22 mouse cellular contexts compared by ENCODE assay signal in the genomic region with DNA sequence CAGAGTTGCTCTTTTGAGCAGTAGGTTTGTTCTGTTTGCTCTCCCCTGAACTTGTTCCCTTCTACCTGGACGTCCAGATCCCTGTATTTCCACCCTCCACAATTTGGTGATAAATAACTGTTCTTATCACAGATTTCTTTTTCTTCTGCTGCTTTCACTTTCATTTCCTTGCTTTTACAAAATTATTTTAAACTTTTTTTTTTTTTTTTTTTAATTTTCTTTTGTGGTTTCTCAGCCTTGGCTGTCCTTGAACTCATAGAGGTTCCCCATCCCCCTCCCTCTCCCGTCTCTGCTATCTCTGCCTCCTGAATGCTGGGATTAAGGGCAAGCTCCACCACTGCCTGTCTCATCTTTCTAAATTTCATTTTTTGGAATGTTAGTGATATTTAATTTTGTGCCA.
A peak's percentile ranks its signal among the peaks of the same experiment; 100 is the strongest.
DNase-seq lines count a peak whose midpoint lies in the region; ATAC-seq and TF ChIP-seq lines count a peak whose summit lies in the region.
"Had no signal": no experiment of that assay in that cellular context is flagged by ENCODE, and none has a peak within 500 bp of the region (broad histone marks: within the 10 kb centered on the region; RNA-seq: fewer than 3 reads in every experiment).

No protein-coding gene starts in this region.

- no peak for DNase-seq in layer of hippocampus, adult 2 months (ENCODE audit: low spot score in 2 of 2)
- no peak for DNase-seq in layer of hippocampus, adult 11-12 months (ENCODE audit: low spot score)
- peak; percentile 9 for DNase-seq in 3T3-L1 (ENCODE audit: low read depth, low spot score)
- DNase-seq in 416B (ENCODE audit: low read depth): peak; percentile 55
- no peak for DNase-seq in kidney, postnatal 36 days
- DNase-seq in spleen, postnatal 4 days (ENCODE audit: low spot score in 2 of 2): no peak
- DNase-seq: adrenal gland, postnatal 25 days; cerebellum, adult 11-12 months; cerebellum, adult 9-11 months; forebrain, postnatal 0 days; heart, adult 2 months; kidney, adult 2 months; lung, postnatal 36 days; retina, postnatal 1 day; right cerebral cortex, postnatal 25 days; thymus, postnatal 14 days had no signal

- peak overlapping the region; percentile 51; the same call in 1 of the 2 replicates for H3K27ac ChIP-seq in layer of hippocampus, adult 2 months
- H3K27ac ChIP-seq in intestine, postnatal 0 days (ENCODE audit: low read depth, low read length): no peak overlapping the region
- H3K27ac ChIP-seq: heart, adult 2 months; hindbrain, embryonic 14.5 days had no signal

- WGBS in intestine, postnatal 0 days: 32% methylated on average over 2 of the region's 2 CpGs

- no peak overlapping the region for H3K4me2 ChIP-seq in intestine, postnatal 0 days (replicated peaks; ENCODE audit: low read depth)
- H3K4me2 ChIP-seq: hindbrain, embryonic 14.5 days; limb, embryonic 12.5 days; midbrain, embryonic 12.5 days had no signal

- peak; percentile 36 for ATAC-seq in activated CD4-positive, CD25-positive, alpha-beta regulatory T cell, adult 4 months
- ATAC-seq in intestine, postnatal 0 days: no peak
- ATAC-seq: forebrain, postnatal 0 days had no signal

- H3K4me3 ChIP-seq in layer of hippocampus, adult 2 months: no peak overlapping the region
- H3K4me3 ChIP-seq in intestine, postnatal 0 days (ENCODE audit: low read depth, low read length): no peak overlapping the region
- H3K4me3 ChIP-seq: erythroblast, embryonic 14.5 days; heart, adult 2 months; limb, embryonic 12.5 days; midbrain, embryonic 12.5 days had no signal

- H3K36me3 ChIP-seq in intestine, postnatal 0 days (ENCODE audit: control insufficient read depth, insufficient read depth): peaks cover 8% of the 10 kb centered on the region; the same call in 1 of the 2 replicates

- H3K9me3 ChIP-seq in intestine, postnatal 0 days (ENCODE audit: control insufficient read depth): no peaks in the 10 kb centered on the region
- H3K9me3 ChIP-seq: limb, embryonic 12.5 days; midbrain, embryonic 12.5 days had no signal

- H3K27me3 ChIP-seq in intestine, postnatal 0 days (replicated peaks; ENCODE audit: control insufficient read depth, insufficient read depth, low read length): no peaks in the 10 kb centered on the region
- H3K27me3 ChIP-seq: limb, embryonic 12.5 days; midbrain, embryonic 12.5 days had no signal

- H3K4me1 ChIP-seq in intestine, postnatal 0 days (replicated peaks; ENCODE audit: control insufficient read depth, insufficient read depth, low read length): no peaks in the 10 kb centered on the region; the same call in 1 of the 2 replicates

- TF ChIP-seq CTCF in layer of hippocampus, adult 2 months (conservative IDR thresholded peaks at IDR 0.05): no peak
- TF ChIP-seq CTCF in intestine, postnatal 0 days (IDR thresholded peaks at IDR 0.05; ENCODE audit: low read depth): no peak

- no peak overlapping the region for H3K9ac ChIP-seq in intestine, postnatal 0 days (ENCODE audit: low read depth, low read length)
- H3K9ac ChIP-seq: forebrain, postnatal 0 days; hindbrain, embryonic 14.5 days; limb, embryonic 12.5 days; midbrain, embryonic 12.5 days had no signal

Comparison
In these comparisons a context has a peak if more than half of its experiments do, and no peak if none do; other contexts are left out.
1. DNase-seq: peak in 3T3-L1 (single experiment) and 416B (single experiment); none in layer of hippocampus, adult 2 months (0 of 2), layer of hippocampus, adult 11-12 months (single experiment), kidney, postnatal 36 days (0 of 2) and spleen, postnatal 4 days (0 of 2).